Mouse (Mus musculus): ENCODE results near the gene Abcf3.

GRCm38 (mm10) chr16:20528779-20529178 is 19.6 kb upstream of the Abcf3 start:
- TF ChIP-seq POLR2A (IDR thresholded peaks at IDR 0.05; ENCODE audit: insufficient read depth, low read depth, low read length) (no peak), CTCF (IDR thresholded peaks at IDR 0.05) (no peak), EP300 (IDR thresholded peaks at IDR 0.05; ENCODE audit: insufficient read depth, low read depth, low read length) (no peak)

Data from heart, adult 2 months (tissue).